Mouse (Mus musculus) forebrain, embryonic 14.5 days (tissue): ENCODE data around the gene Csf3r. TPM values are rescaled to one million over a fixed set of nuclear protein-coding genes. Genes with fewer than 3 reads are reported as not detected.

ENCODE experiments used
- ATAC-seq: fragments of 200-750 bp; cut with Nextera tagmentation; 2 replicates; pipeline ENCODE4 v1.8.0; 2017; ENCODE audit warnings: mild to moderate bottlenecking, moderate library complexity
- DNase-seq: peaks from one replicate; pipeline ENCODE4 v3.0.0-alpha.2; 2015; ENCODE audit warnings: low spot score
- H3K27ac ChIP-seq: fragments of 300-500 bp; sonication (generic); 2 replicates; pipeline ENCODE4 v1.5.1; 2014; ENCODE audit warnings: low read depth, mild to moderate bottlenecking, control low read depth, low read length, moderate library complexity
- H3K27me3 ChIP-seq: fragments of 300-500 bp; sonication (generic); replicated peaks from 2 replicates; pipeline ENCODE4 v1.6.1; 2014; ENCODE audit warnings: low read length, control low read depth, mixed read lengths; ENCODE audit not compliant: control insufficient read depth, insufficient read depth
- H3K36me3 ChIP-seq: fragments of 300-500 bp; sonication (generic); 2 replicates; pipeline ENCODE4 v1.6.1; 2014; ENCODE audit warnings: low read length, control low read depth; ENCODE audit not compliant: control insufficient read depth, insufficient read depth
- H3K4me1 ChIP-seq: fragments of 300-500 bp; sonication (generic); 2 replicates; pipeline ENCODE4 v1.6.1; 2014; ENCODE audit warnings: antibody characterized with exemption, low read length, control low read depth; ENCODE audit not compliant: control insufficient read depth, insufficient read depth
- H3K4me2 ChIP-seq: fragments of 300-500 bp; sonication (generic); 2 replicates; pipeline ENCODE4 v1.6.1; 2014; ENCODE audit warnings: mild to moderate bottlenecking, control low read depth, low read length
- H3K4me3 ChIP-seq: fragments of 300-500 bp; sonication (generic); 2 replicates; pipeline ENCODE4 v1.5.1; 2014; ENCODE audit warnings: low read depth, low read length, control low read depth
- H3K9ac ChIP-seq: fragments of 300-500 bp; sonication (generic); 2 replicates; pipeline ENCODE4 v1.6.1; 2014; ENCODE audit warnings: mild to moderate bottlenecking, low read length, control low read depth, moderate library complexity
- H3K9me3 ChIP-seq: fragments of 300-500 bp; sonication (generic); replicated peaks from 2 replicates; pipeline ENCODE4 v1.6.1; 2016; ENCODE audit warnings: low read length, control low read depth, mixed read lengths; ENCODE audit not compliant: control insufficient read depth
- WGBS: fragments of 180-500 bp; shearing (Covaris S2); extraction: QIAGEN DNeasy Blood & Tissue Kit; methylation state at CpG from one replicate; pipeline ENCODE4 v1.1.7; 2014; 5-methylcytosine and 5-hydroxymethylcytosine counted together
- polyA plus RNA-seq: library from polyadenylated mRNA; unstranded; fragments of >200 nt; fragmentation: Nextera tagmentation; extraction: Ambion mirVana; gene quantifications from 2 replicates; pipeline ENCODE4 v1.2.1, GENCODE M21; 2014

The Csf3r gene
- polyA plus RNA-seq, 1 experiment from 2014 or later: 0.48 TPM

DNA sequence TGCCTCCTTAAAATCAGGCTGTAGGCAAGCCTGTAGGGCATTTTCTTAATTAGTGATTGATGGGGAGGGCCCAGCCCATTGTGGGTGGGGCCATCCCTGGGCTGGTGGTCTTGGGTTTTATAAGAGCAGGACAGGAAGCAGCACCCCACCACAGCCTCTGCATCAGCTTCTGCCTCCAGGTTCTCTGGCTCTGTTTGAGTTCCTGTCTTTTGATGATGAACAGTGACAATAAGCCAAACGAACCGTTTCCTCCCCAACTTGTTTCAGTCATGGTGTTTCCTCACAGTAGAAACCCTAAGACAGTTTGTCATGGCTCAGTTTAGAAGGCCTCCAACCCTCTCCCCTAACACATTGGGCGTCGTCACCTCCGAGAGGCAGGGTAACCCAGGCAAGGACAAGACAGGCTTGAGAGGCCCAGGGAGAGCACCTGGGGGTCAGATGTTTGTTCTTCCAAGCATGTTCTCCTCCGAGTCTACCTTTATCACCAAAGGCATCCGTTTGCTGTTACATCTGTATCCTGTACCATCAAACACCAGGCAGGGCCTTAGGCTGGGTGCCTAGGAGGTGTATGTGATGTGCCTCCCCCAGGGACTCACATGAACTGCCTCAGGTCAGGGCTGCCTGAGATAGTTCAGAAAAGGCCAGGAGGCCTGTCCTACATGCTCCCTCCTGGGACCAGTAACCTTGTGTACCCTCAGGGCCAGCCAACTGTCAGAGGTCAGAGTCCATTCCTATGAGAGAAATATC is 65.9 kb downstream of the Csf3r start:
- H3K27me3 ChIP-seq: no peaks in the 10 kb centered on the region
- DNase-seq: no peak
- no peaks in the 10 kb centered on the region for H3K4me1 ChIP-seq
- no peak for ATAC-seq
- H3K9ac ChIP-seq: no peak overlapping the region
- 82% methylated on average over 7 of the region's 7 CpGs for WGBS
- H3K4me3 ChIP-seq: no peak overlapping the region
- no peak overlapping the region for H3K27ac ChIP-seq
- H3K4me2 ChIP-seq: no peak overlapping the region
- H3K9me3 ChIP-seq: no peaks in the 10 kb centered on the region
- 0 out of 2 replicates have a peak, but pooled peaks cover 14% of the 10 kb centered on the region for H3K36me3 ChIP-seq

DNA sequence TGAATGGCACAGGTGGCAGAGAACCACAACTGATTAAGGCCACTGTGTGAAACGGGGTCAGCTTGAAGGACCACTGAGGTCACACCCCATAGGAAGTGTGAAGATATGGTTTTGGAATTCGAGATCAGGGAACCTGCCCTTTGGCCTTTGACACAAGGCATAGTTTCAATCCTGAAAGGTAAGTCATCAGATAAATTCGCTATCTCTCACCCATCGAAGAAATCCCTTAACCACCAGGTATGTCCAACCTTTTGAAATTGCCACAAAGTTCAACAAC is 66.4 kb downstream of the Csf3r start:
- no peak overlapping the region for H3K4me3 ChIP-seq
- H3K27me3 ChIP-seq: no peaks in the 10 kb centered on the region
- ATAC-seq: no peak
- 82% methylated on average over 4 of the region's 4 CpGs for WGBS
- H3K4me2 ChIP-seq: no peak overlapping the region
- no peaks in the 10 kb centered on the region for H3K9me3 ChIP-seq
- no peak overlapping the region for H3K9ac ChIP-seq
- 0 out of 2 replicates have a peak, but pooled peaks cover 14% of the 10 kb centered on the region for H3K36me3 ChIP-seq
- no peaks in the 10 kb centered on the region for H3K4me1 ChIP-seq
- no peak overlapping the region for H3K27ac ChIP-seq
- no peak for DNase-seq

DNA sequence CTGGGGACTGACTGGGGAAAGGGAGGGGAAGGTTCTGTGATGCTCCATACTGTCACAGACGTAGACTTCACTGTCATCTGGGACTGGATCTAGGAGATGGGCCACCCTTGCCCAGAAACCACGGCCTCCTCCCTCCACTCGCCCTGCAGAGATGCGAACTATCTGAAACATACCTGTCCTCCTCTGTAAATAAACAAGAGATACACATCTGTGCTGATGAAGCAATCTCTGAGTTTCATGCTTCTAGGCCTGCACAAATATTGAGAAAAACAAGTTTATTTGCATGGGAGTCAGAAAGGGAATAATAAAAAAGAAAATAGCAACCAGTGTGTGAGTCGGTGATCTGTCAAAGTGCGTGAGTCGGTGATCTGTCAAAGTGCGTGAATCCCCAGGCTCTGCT is 67.5 kb downstream of the Csf3r start:
- Histone ChIP-seq H3K9ac (no peak overlapping the region), H3K4me2 (no peak overlapping the region), H3K9me3 (no peaks in the 10 kb centered on the region), H3K4me3 (no peak overlapping the region), H3K27ac (no peak overlapping the region), H3K36me3 (0 out of 2 replicates have a peak, but pooled peaks cover 14% of the 10 kb centered on the region), H3K27me3 (no peaks in the 10 kb centered on the region), H3K4me1 (no peaks in the 10 kb centered on the region)
- ATAC-seq: no peak
- WGBS: 88% methylated on average over 8 of the region's 8 CpGs
- no peak for DNase-seq

Other genes with a start within 250 kb of the Csf3r start
- gene Mrps15, start 22.4 kb downstream of the Csf3r start, polyA plus RNA-seq: 108 and 124 TPM in 2 replicates
- gene Oscp1, start 34.0 kb downstream of the Csf3r start, polyA plus RNA-seq: 31.2 and 32.0 TPM in 2 replicates
- 63.1 and 76.6 TPM in 2 replicates for gene Lsm10, start 72.1 kb downstream of the Csf3r start, polyA plus RNA-seq
- 22.2 and 25.1 TPM in 2 replicates for gene Stk40, start 79.4 kb downstream of the Csf3r start, polyA plus RNA-seq
- gene Eva1b, start 123.2 kb downstream of the Csf3r start, polyA plus RNA-seq: 13.4 and 14.2 TPM in 2 replicates
- gene Sh3d21, start 138.9 kb downstream of the Csf3r start, polyA plus RNA-seq: 1.1 TPM in 2 replicates
- 128 and 152 TPM in 2 replicates for gene Thrap3, start 178.2 kb downstream of the Csf3r start, polyA plus RNA-seq
- 54.8 and 67.8 TPM in 2 replicates for gene Map7d1, start 231.8 kb downstream of the Csf3r start, polyA plus RNA-seq
- gene Trappc3, start 237.8 kb downstream of the Csf3r start, polyA plus RNA-seq: 36.9 and 39.3 TPM in 2 replicates